Mouse (Mus musculus): ENCODE results near the gene Col4a3bp. TPM values are rescaled to one million over a fixed set of nuclear protein-coding genes. Genes with fewer than 3 reads are reported as not detected.
A peak's percentile ranks its signal among the peaks of the same experiment; 100 is the strongest.

The Col4a3bp gene
- 10 to 100 TPM; 37.3 to 39.6 TPM for total RNA-seq (2021)
- long read RNA-seq, experiment 1, full-length matches to known transcripts: 6 of 6 reads
- long read RNA-seq, experiment 1, partial matches to known transcripts: 0 of 6 reads
- long read RNA-seq, experiment 1, other reads (novel, unspliced or antisense): 0 of 6 reads
- long read RNA-seq, experiment 2, partial matches to known transcripts: 0 of 3 reads
- long read RNA-seq, experiment 2, other reads (novel, unspliced or antisense): 1 of 3 reads

GRCm38 (mm10) chr13:96542081-96542889 lies at the start of gene Col4a3bp, which contains the start of gene Polk:
Gene Col4a3bp (plus strand): TSS chr13:96542618.
Gene Polk (minus strand): TSS chr13:96542579.
- peak; percentile 98 for DNase-seq

GRCm38 (mm10) chr13:96496630-96497029 lies 45.8 kb upstream of the Col4a3bp start:
- DNase-seq: peak; percentile 12 to 16

GRCm38 (mm10) chr13:96499891-96500290 lies 42.5 kb upstream of the Col4a3bp start:
- DNase-seq: no peak

GRCm38 (mm10) chr13:96505661-96506060 lies 36.8 kb upstream of the Col4a3bp start:
- DNase-seq: no peak

GRCm38 (mm10) chr13:96506313-96506712 lies 36.1 kb upstream of the Col4a3bp start:
- DNase-seq: no peak

- no peak for DNase-seq
Observed at GRCm38 (mm10) chr13:96507541-96507940, 34.9 kb upstream of the Col4a3bp start.

- peak; percentile 56 to 75 for DNase-seq
Observed at GRCm38 (mm10) chr13:96510635-96511034, 31.8 kb upstream of the Col4a3bp start.

- peak in 1 of 2 experiments; percentile 16 for DNase-seq
Observed at GRCm38 (mm10) chr13:96511262-96511661, 31.2 kb upstream of the Col4a3bp start.

- DNase-seq: peak; percentile 33 to 52
Observed at GRCm38 (mm10) chr13:96511893-96512292, 30.5 kb upstream of the Col4a3bp start.

- no peak for DNase-seq
Observed at GRCm38 (mm10) chr13:96514154-96514942, 28.1 kb upstream of the Col4a3bp start.

GRCm38 (mm10) chr13:96516249-96516648 lies 26.2 kb upstream of the Col4a3bp start:
- no peak for DNase-seq

- no peak for DNase-seq
Observed at GRCm38 (mm10) chr13:96517335-96517734, 25.1 kb upstream of the Col4a3bp start.

GRCm38 (mm10) chr13:96521294-96521693 lies 21.1 kb upstream of the Col4a3bp start:
- no peak for DNase-seq

- no peak for DNase-seq
Observed at GRCm38 (mm10) chr13:96527022-96527421, 15.4 kb upstream of the Col4a3bp start.

GRCm38 (mm10) chr13:96527856-96528255 lies 14.6 kb upstream of the Col4a3bp start:
- no peak for DNase-seq

GRCm38 (mm10) chr13:96528776-96529175 lies 13.6 kb upstream of the Col4a3bp start:
- no peak for DNase-seq

GRCm38 (mm10) chr13:96529542-96529941 lies 12.9 kb upstream of the Col4a3bp start:
- no peak for DNase-seq

- DNase-seq: no peak
Observed at GRCm38 (mm10) chr13:96530064-96530463, 12.4 kb upstream of the Col4a3bp start.

GRCm38 (mm10) chr13:96532176-96532575 lies 10.2 kb upstream of the Col4a3bp start:
- no peak for DNase-seq

- no peak for DNase-seq
Observed at GRCm38 (mm10) chr13:96533742-96534141, 8.7 kb upstream of the Col4a3bp start.

- DNase-seq: no peak
Observed at GRCm38 (mm10) chr13:96536821-96537572, 5.4 kb upstream of the Col4a3bp start.

GRCm38 (mm10) chr13:96538103-96538502 lies 4.3 kb upstream of the Col4a3bp start:
- no peak for DNase-seq
